Mouse (Mus musculus): ENCODE results near the gene Rtbdn. TPM values are rescaled to one million over a fixed set of nuclear protein-coding genes. Genes with fewer than 3 reads are reported as not detected.

The Rtbdn gene
- polyA plus RNA-seq, 1 experiment from 2014 or later: 0.28 TPM

DNA sequence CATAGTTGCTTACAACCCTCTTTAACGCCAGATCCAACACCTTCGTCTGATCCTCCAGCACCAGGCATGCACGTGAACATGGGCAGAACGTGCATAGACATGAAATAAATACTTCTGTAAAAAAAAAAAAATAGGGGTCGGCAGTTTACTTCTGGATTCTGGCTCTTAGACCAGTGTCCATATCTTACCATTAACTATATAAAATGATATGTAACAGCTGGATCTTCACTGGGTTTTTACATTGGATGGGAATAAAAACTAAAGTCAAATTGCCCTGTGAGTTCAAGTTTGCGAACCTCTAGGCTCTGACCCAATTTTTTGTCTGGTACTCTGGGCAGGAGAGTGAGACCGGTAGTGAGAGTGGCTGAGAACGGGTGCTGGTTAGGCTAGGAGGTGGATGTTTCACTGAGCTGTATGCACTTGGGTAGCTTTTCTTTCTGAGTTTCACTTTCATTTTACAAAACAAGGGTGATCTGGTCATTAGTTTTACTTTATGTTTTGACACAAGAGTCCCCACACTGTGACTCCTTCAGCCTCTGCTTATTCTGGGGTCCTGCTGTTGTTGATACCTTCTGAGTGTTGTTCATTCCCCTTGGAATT lies 27.9 kb downstream of the Rtbdn start:
- no peaks in the 10 kb centered on the region for H3K27me3 ChIP-seq (ENCODE audit: control insufficient read depth, insufficient read depth, low read length)
- H3K27ac ChIP-seq (ENCODE audit: low read length): peak overlapping the region; percentile 94; the same call in 1 of the 2 replicates
- H3K36me3 ChIP-seq (ENCODE audit: control insufficient read depth, insufficient read depth, low read length): no peaks in the 10 kb centered on the region; the same call in 1 of the 2 replicates
- H3K4me3 ChIP-seq (replicated peaks; ENCODE audit: low read length): no peak overlapping the region
- WGBS: 76% methylated on average over 8 of the region's 8 CpGs
- 0 out of 2 replicates have a peak overlapping the region, but pooled peaks have one; percentile 18 for H3K9ac ChIP-seq (ENCODE audit: low read length)
- peaks cover 33% of the 10 kb centered on the region for H3K4me1 ChIP-seq (ENCODE audit: control insufficient read depth, insufficient read depth, low read length)
- no peaks in the 10 kb centered on the region for H3K9me3 ChIP-seq (replicated peaks; ENCODE audit: control insufficient read depth, low read length)
- no peak for ATAC-seq (ENCODE audit: insufficient read depth, low FRiP score)
- H3K4me2 ChIP-seq (ENCODE audit: low read depth, low read length): no peak overlapping the region

GRCm38 (mm10) chr8:84975434-84975833 lies 28.6 kb downstream of the Rtbdn start:
- H3K27me3 ChIP-seq (ENCODE audit: control insufficient read depth, insufficient read depth, low read length): no peaks in the 10 kb centered on the region
- H3K27ac ChIP-seq (ENCODE audit: low read length): peak overlapping the region; percentile 94
- H3K4me3 ChIP-seq (replicated peaks; ENCODE audit: low read length): peak overlapping the region; percentile 72; the same call in 1 of the 2 replicates
- no peak overlapping the region; the same call in 1 of the 2 replicates for H3K9ac ChIP-seq (ENCODE audit: low read length)
- no peak for ATAC-seq (ENCODE audit: insufficient read depth, low FRiP score)
- no peaks in the 10 kb centered on the region for H3K9me3 ChIP-seq (replicated peaks; ENCODE audit: control insufficient read depth, low read length)
- WGBS: 25% methylated on average over 7 of the region's 7 CpGs
- no peaks in the 10 kb centered on the region; the same call in 1 of the 2 replicates for H3K36me3 ChIP-seq (ENCODE audit: control insufficient read depth, insufficient read depth, low read length)
- peak overlapping the region; percentile 90 for H3K4me2 ChIP-seq (ENCODE audit: low read depth, low read length)
- peaks cover 38% of the 10 kb centered on the region for H3K4me1 ChIP-seq (ENCODE audit: control insufficient read depth, insufficient read depth, low read length)

DNA sequence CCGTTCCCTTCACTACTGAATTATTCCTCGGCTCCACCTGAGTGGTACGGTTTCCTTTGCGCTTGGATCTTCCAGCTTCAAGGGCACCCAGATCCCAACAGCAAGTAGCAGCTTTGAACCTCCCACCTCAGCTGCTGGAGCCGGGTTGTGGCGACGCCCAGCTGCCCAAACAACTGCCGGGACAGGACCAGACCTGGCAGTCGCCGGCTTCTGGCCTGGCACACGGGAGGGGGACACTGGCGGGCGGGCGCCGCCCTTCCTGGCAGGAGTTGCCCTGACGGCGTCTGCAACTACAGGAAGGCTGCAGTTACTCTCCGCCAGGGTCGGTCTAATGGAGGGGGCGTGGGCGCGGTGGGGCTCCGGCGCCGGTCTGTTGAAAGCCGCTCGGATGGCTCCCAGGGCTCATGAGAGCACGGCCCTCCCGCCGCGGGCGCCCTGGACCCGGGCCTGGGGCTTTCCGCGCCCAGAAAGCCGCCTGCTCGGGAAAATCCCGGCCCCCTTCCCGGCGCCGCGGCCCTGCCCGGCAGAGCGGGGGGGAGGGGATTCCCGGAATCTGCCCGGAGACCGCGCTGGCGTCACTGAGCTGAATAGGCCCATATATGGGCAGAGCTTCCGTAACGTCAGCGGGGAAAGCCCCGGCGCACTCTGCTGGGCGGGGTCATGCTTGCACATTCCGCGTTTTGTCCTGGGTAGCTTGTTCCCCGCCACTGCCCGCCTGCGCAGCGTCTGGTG lies 29.4 kb downstream of the Rtbdn start:
- Histone ChIP-seq H3K27ac (ENCODE audit: low read length) (peak overlapping the region; percentile 94), H3K4me1 (ENCODE audit: control insufficient read depth, insufficient read depth, low read length) (peaks cover 38% of the 10 kb centered on the region), H3K27me3 (ENCODE audit: control insufficient read depth, insufficient read depth, low read length) (no peaks in the 10 kb centered on the region), H3K4me3 (replicated peaks; ENCODE audit: low read length) (peak overlapping the region; percentile 72), H3K9me3 (replicated peaks; ENCODE audit: control insufficient read depth, low read length) (no peaks in the 10 kb centered on the region), H3K9ac (ENCODE audit: low read length) (peak overlapping the region; percentile 87), H3K36me3 (ENCODE audit: control insufficient read depth, insufficient read depth, low read length) (no peaks in the 10 kb centered on the region), H3K4me2 (ENCODE audit: low read depth, low read length) (peak overlapping the region; percentile 90)
- WGBS: under 1% methylated on average over 61 of the region's 61 CpGs
- peak; percentile 69 for ATAC-seq (ENCODE audit: insufficient read depth, low FRiP score)

GRCm38 (mm10) chr8:84976763-84977434 lies 30.1 kb downstream of the Rtbdn start:
- no peak for ATAC-seq (ENCODE audit: insufficient read depth, low FRiP score)
- H3K9ac ChIP-seq (ENCODE audit: low read length): peak overlapping the region; percentile 87
- H3K36me3 ChIP-seq (ENCODE audit: control insufficient read depth, insufficient read depth, low read length): no peaks in the 10 kb centered on the region
- WGBS: 1% methylated on average over 25 of the region's 25 CpGs
- peak overlapping the region; percentile 72 for H3K4me3 ChIP-seq (replicated peaks; ENCODE audit: low read length)
- peak overlapping the region; percentile 90 for H3K4me2 ChIP-seq (ENCODE audit: low read depth, low read length)
- H3K27me3 ChIP-seq (ENCODE audit: control insufficient read depth, insufficient read depth, low read length): no peaks in the 10 kb centered on the region
- no peaks in the 10 kb centered on the region for H3K9me3 ChIP-seq (replicated peaks; ENCODE audit: control insufficient read depth, low read length)
- H3K4me1 ChIP-seq (ENCODE audit: control insufficient read depth, insufficient read depth, low read length): peaks cover 44% of the 10 kb centered on the region
- peak overlapping the region; percentile 94 for H3K27ac ChIP-seq (ENCODE audit: low read length)

DNA sequence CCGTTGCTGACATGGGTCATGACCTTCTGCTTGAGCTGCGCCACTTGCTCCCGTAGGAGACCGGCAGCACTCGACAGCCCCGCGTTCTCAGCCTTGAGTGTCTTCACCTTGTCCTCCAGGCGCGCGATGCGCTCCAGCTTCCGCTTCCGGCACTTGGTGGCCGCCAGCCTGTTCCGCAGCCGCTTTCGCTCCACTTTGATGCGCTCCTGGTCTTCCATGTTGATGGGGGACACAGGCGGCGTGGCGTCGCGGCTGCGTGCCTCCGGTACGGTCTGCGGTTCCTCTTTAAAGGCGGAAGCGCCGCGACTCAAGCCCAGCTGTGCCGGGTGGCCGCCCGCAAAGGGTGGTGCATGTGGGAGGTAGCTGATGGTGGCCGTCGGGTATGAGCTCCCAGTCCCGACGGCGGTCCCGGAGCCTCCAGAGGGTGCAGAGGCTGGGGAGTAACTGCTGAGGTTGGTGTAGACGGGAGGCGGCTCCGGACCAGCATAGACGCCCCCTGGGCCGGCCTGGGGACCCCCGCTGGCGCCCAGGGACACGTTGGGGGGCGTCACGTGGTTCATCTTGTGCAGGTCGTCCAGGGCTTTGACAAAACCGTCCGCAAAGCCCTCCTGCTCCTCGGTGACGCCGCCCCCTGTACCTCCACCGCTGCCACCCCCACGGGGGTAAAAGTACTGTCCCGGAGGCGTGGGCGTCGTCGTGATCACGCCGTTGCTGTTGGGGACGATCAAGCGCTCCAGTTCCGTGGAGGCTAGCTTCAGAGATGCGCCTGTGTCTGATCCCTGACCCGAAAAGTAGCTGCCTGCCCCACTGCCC lies 30.9 kb downstream of the Rtbdn start:
- H3K4me1 ChIP-seq (ENCODE audit: control insufficient read depth, insufficient read depth, low read length): peaks cover 51% of the 10 kb centered on the region
- no peaks in the 10 kb centered on the region for H3K27me3 ChIP-seq (ENCODE audit: control insufficient read depth, insufficient read depth, low read length)
- H3K4me3 ChIP-seq (replicated peaks; ENCODE audit: low read length): peak overlapping the region; percentile 72
- under 1% methylated on average over 70 of the region's 70 CpGs for WGBS
- H3K4me2 ChIP-seq (ENCODE audit: low read depth, low read length): peak overlapping the region; percentile 90
- no peak for ATAC-seq (ENCODE audit: insufficient read depth, low FRiP score)
- H3K36me3 ChIP-seq (ENCODE audit: control insufficient read depth, insufficient read depth, low read length): no peaks in the 10 kb centered on the region
- H3K9ac ChIP-seq (ENCODE audit: low read length): peak overlapping the region; percentile 87
- H3K9me3 ChIP-seq (replicated peaks; ENCODE audit: control insufficient read depth, low read length): no peaks in the 10 kb centered on the region
- peak overlapping the region; percentile 94 for H3K27ac ChIP-seq (ENCODE audit: low read length)

DNA sequence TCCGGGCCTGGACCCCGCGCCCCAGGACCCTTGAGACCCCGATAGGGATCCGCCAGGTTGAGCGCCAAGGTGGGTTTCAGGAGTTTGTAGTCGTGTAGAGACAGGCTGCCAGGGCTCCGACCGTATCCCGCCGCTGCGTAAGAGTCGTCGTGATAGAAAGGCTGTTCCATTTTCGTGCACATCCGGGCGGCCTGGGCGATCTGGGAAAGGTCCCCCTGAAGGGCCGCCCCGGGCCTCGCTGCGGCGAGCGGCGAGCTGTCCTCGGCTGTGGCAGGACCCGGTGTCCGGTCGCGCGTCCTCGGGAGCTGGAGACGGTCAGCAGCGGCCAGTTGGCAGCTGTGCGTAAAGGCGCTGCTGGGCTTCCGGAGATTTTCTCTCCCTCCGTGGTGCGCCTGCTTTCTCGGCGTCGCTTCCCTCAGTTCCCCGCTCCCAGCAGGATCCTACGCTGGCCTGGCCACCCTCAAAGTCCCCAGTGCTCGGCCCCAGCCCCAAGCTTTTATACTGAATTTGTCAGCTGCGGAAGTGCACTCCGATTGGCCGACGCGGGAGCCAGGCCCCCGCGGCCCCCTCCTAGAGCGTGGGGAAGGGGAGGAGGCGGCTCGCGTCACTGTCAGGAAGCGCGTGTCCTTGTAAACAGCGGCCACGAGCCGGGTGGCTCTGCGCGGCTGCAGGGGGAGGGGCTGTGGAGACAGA lies 31.6 kb downstream of the Rtbdn start, which contains the start of gene Junb:
Gene Junb, minus strand, starts transcription at position 471 of the 693 bp plus-strand sequence.
- peak within 1 kb of the TSS; percentile 87 for H3K9ac ChIP-seq (ENCODE audit: low read length)
- H3K9me3 ChIP-seq (replicated peaks; ENCODE audit: control insufficient read depth, low read length): no peaks in the 10 kb centered on the region
- peak within 1 kb of the TSS; percentile 90 for H3K4me2 ChIP-seq (ENCODE audit: low read depth, low read length)
- H3K4me1 ChIP-seq (ENCODE audit: control insufficient read depth, insufficient read depth, low read length): peaks cover 53% of the 10 kb centered on the region
- peak within 1 kb of the TSS; percentile 94 for H3K27ac ChIP-seq (ENCODE audit: low read length)
- H3K27me3 ChIP-seq (ENCODE audit: control insufficient read depth, insufficient read depth, low read length): no peaks in the 10 kb centered on the region
- ATAC-seq (ENCODE audit: insufficient read depth, low FRiP score): peak; percentile 59
- H3K36me3 ChIP-seq (ENCODE audit: control insufficient read depth, insufficient read depth, low read length): no peaks in the 10 kb centered on the region
- under 1% methylated on average over 60 of the region's 63 CpGs for WGBS
- H3K4me3 ChIP-seq (replicated peaks; ENCODE audit: low read length): peak within 1 kb of the TSS; percentile 72

DNA sequence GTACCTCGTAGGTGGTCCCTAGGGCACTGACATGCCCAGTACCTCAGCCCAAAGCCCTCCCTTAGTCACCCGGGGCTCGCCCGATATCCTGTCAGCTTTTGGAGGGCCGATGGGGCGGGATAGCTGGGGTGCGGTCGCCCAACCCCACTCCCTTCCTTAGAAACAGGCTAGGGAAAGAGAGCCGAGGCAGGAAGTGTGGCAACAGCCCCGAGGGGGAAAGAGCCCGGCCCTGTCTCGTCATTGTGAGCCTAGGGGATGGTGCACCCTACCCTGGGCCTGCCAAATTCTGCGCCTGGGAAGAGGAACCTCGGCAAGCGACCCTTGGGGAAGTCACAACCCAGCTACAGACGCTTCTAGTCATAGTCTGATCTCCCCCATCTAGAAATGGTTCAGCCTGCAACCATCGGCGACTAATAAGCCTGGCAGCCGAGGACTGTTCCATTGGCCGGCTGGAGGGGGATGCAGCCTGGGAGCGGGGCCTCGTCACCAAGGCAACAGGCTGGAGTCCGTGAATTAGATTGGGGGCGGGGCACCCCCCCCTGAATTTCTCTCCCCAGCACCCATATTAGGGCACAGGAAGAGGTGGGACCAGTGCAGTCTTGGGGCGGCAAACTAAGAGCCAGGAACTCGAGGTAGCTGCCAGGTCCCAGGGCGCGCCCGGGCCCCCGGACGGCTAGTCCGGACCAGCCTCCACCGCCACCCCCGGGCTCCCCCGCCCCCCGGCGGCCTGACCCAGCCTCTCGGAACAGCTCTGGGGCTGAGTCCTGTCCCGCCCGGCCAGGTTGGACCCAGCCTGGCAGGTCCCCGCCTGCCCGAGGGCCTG lies 33.0 kb downstream of the Rtbdn start:
- no peaks in the 10 kb centered on the region for H3K36me3 ChIP-seq (ENCODE audit: control insufficient read depth, insufficient read depth, low read length)
- peak; percentile 54 for ATAC-seq (ENCODE audit: insufficient read depth, low FRiP score)
- 2% methylated on average over 42 of the region's 42 CpGs for WGBS
- H3K4me1 ChIP-seq (ENCODE audit: control insufficient read depth, insufficient read depth, low read length): peaks cover 59% of the 10 kb centered on the region
- peak overlapping the region; percentile 87 for H3K9ac ChIP-seq (ENCODE audit: low read length)
- H3K27me3 ChIP-seq (ENCODE audit: control insufficient read depth, insufficient read depth, low read length): no peaks in the 10 kb centered on the region
- H3K4me2 ChIP-seq (ENCODE audit: low read depth, low read length): peak overlapping the region; percentile 90
- no peaks in the 10 kb centered on the region for H3K9me3 ChIP-seq (replicated peaks; ENCODE audit: control insufficient read depth, low read length)
- peak overlapping the region; percentile 72 for H3K4me3 ChIP-seq (replicated peaks; ENCODE audit: low read length)
- H3K27ac ChIP-seq (ENCODE audit: low read length): peak overlapping the region; percentile 94

Measured in stomach, embryonic 16.5 days (tissue).